Mouse (Mus musculus) liver, embryonic 13.5 days (tissue): Measurements from ENCODE around the gene 2210017I01Rik. TPM values are rescaled to one million over a fixed set of nuclear protein-coding genes. Genes with fewer than 3 reads are reported as not detected.

ENCODE experiments used
- ATAC-seq: fragments of 200-750 bp; cut with Nextera tagmentation; 2 replicates; pipeline ENCODE4 v1.8.0; 2017; ENCODE audit warnings: low read depth, mild to moderate bottlenecking, moderate number of reproducible peaks, moderate library complexity
- DNase-seq: peaks from one replicate; pipeline ENCODE4 v3.0.0; 2022
- H3K27ac ChIP-seq: fragments of 300-500 bp; sonication (generic); 2 replicates; pipeline ENCODE4 v1.5.1; 2015; ENCODE audit warnings: moderate library complexity, mild to moderate bottlenecking, inconsistent platforms
- H3K27me3 ChIP-seq: fragments of 300-500 bp; sonication (generic); 2 replicates; pipeline ENCODE4 v1.6.1; 2015; ENCODE audit warnings: mild to moderate bottlenecking, inconsistent platforms
- H3K36me3 ChIP-seq: fragments of 300-500 bp; sonication (generic); 2 replicates; pipeline ENCODE4 v1.6.1; 2015; ENCODE audit warnings: mild to moderate bottlenecking, inconsistent platforms
- H3K4me1 ChIP-seq: fragments of 300-500 bp; sonication (generic); replicated peaks from 2 replicates; pipeline ENCODE4 v1.6.1; 2015; ENCODE audit warnings: inconsistent platforms
- H3K4me2 ChIP-seq: fragments of 300-500 bp; sonication (generic); 2 replicates; pipeline ENCODE4 v1.6.1; 2015; ENCODE audit warnings: inconsistent platforms, mild to moderate bottlenecking, moderate library complexity
- H3K4me3 ChIP-seq: fragments of 300-500 bp; sonication (generic); replicated peaks from 2 replicates; pipeline ENCODE4 v1.5.1; 2015; ENCODE audit warnings: mild to moderate bottlenecking, inconsistent platforms
- H3K9ac ChIP-seq: fragments of 300-500 bp; sonication (generic); 2 replicates; pipeline ENCODE4 v1.6.1; 2015; ENCODE audit warnings: mild to moderate bottlenecking, inconsistent platforms
- H3K9me3 ChIP-seq: fragments of 300-500 bp; sonication (generic); replicated peaks from 2 replicates; pipeline ENCODE4 v1.6.1; 2016; ENCODE audit warnings: inconsistent platforms
- WGBS: fragments of 180-500 bp; shearing (Covaris S2); methylation state at CpG from one replicate; pipeline ENCODE4 v1.1.7; 2015; ENCODE audit not compliant: insufficient replicate concordance; 5-methylcytosine and 5-hydroxymethylcytosine counted together
- polyA plus RNA-seq: library from polyadenylated mRNA; unstranded; fragments of >200 nt; fragmentation: Nextera tagmentation; extraction: Ambion mirVana; gene quantifications from 2 replicates; pipeline ENCODE4 v1.2.1, GENCODE M21; 2015

The 2210017I01Rik gene
- polyA plus RNA-seq, 1 experiment from 2014 or later, result not detected

- DNase-seq (no peak), ATAC-seq (no peak)
- 38% methylated on average over 1 of the region's 1 CpGs for WGBS
- no peak within 1 kb of the TSS for H3K27ac ChIP-seq
- H3K9ac ChIP-seq, result no peak within 1 kb of the TSS
- H3K4me2 ChIP-seq, result no peak within 1 kb of the TSS
- H3K4me1 ChIP-seq, result no peaks in the 10 kb centered on the region
- H3K36me3 ChIP-seq, result no peaks in the 10 kb centered on the region
- H3K9me3 ChIP-seq, result no peaks in the 10 kb centered on the region
- H3K4me3 ChIP-seq, result no peak within 1 kb of the TSS
- H3K27me3 ChIP-seq, result no peaks in the 10 kb centered on the region
These were observed 18.4 kb downstream of the 2210017I01Rik start, which contains the start of gene Smcp for GRCm38 (mm10) chr3:92588858-92589257. TSS of gene Smcp (minus strand) at chr3:92588997.

GRCm38 (mm10) chr3:92587190-92587589 is 20.1 kb downstream of the 2210017I01Rik start:
- Histone ChIP-seq H3K4me1 (no peaks in the 10 kb centered on the region), H3K9me3 (no peaks in the 10 kb centered on the region), H3K27me3 (no peaks in the 10 kb centered on the region), H3K4me2 (no peak overlapping the region), H3K27ac (no peak overlapping the region), H3K9ac (no peak overlapping the region), H3K4me3 (no peak overlapping the region), H3K36me3 (no peaks in the 10 kb centered on the region)
- no peak for DNase-seq
- no peak for ATAC-seq
- WGBS, result 61% methylated on average over 3 of the region's 3 CpGs

- no peaks in the 10 kb centered on the region for H3K36me3 ChIP-seq
- WGBS, result 57% methylated on average over 1 of the region's 1 CpGs
- no peaks in the 10 kb centered on the region for H3K9me3 ChIP-seq
- no peak for DNase-seq
- no peak overlapping the region for H3K9ac ChIP-seq
- H3K27me3 ChIP-seq, result no peaks in the 10 kb centered on the region
- H3K4me2 ChIP-seq, result no peak overlapping the region
- H3K4me1 ChIP-seq, result no peaks in the 10 kb centered on the region
- no peak overlapping the region for H3K27ac ChIP-seq
- no peak overlapping the region for H3K4me3 ChIP-seq
- ATAC-seq, result no peak
These were observed 22.2 kb downstream of the 2210017I01Rik start for GRCm38 (mm10) chr3:92585055-92585454.

- WGBS, result 57% methylated on average over 3 of the region's 3 CpGs
- ATAC-seq (no peak), DNase-seq (no peak)
- Histone ChIP-seq H3K27ac (no peak overlapping the region), H3K4me1 (no peaks in the 10 kb centered on the region), H3K9me3 (no peaks in the 10 kb centered on the region), H3K27me3 (no peaks in the 10 kb centered on the region), H3K9ac (no peak overlapping the region), H3K4me2 (no peak overlapping the region), H3K36me3 (no peaks in the 10 kb centered on the region), H3K4me3 (no peak overlapping the region)
These were observed 24.0 kb downstream of the 2210017I01Rik start for GRCm38 (mm10) chr3:92583164-92583826.

- H3K36me3 ChIP-seq, result no peaks in the 10 kb centered on the region
- DNase-seq, result no peak
- H3K9ac ChIP-seq, result no peak overlapping the region
- no peak for ATAC-seq
- no peak overlapping the region for H3K4me3 ChIP-seq
- H3K27me3 ChIP-seq, result no peaks in the 10 kb centered on the region
- H3K4me1 ChIP-seq, result no peaks in the 10 kb centered on the region
- 49% methylated on average over 1 of the region's 1 CpGs for WGBS
- no peaks in the 10 kb centered on the region for H3K9me3 ChIP-seq
- no peak overlapping the region for H3K27ac ChIP-seq
- no peak overlapping the region for H3K4me2 ChIP-seq
These were observed 27.8 kb downstream of the 2210017I01Rik start for GRCm38 (mm10) chr3:92579508-92579907.

GRCm38 (mm10) chr3:92578652-92579413 is 28.5 kb downstream of the 2210017I01Rik start:
- Histone ChIP-seq H3K4me2 (no peak overlapping the region), H3K27ac (no peak overlapping the region), H3K27me3 (no peaks in the 10 kb centered on the region), H3K36me3 (no peaks in the 10 kb centered on the region), H3K9me3 (no peaks in the 10 kb centered on the region), H3K4me3 (no peak overlapping the region), H3K4me1 (no peaks in the 10 kb centered on the region), H3K9ac (no peak overlapping the region)
- WGBS, result 49% methylated on average over 4 of the region's 4 CpGs
- ATAC-seq (no peak), DNase-seq (no peak)

GRCm38 (mm10) chr3:92573449-92574041 is 33.7 kb downstream of the 2210017I01Rik start, which contains the start of gene Ivl:
TSS of gene Ivl (minus strand) at chr3:92573735.
- H3K27ac ChIP-seq, result no peak within 1 kb of the TSS
- H3K4me3 ChIP-seq, result no peak within 1 kb of the TSS
- no peaks in the 10 kb centered on the region for H3K36me3 ChIP-seq
- no peak for DNase-seq
- no peak within 1 kb of the TSS for H3K4me2 ChIP-seq
- no peaks in the 10 kb centered on the region for H3K4me1 ChIP-seq
- 39% methylated on average over 1 of the region's 1 CpGs for WGBS
- no peaks in the 10 kb centered on the region for H3K9me3 ChIP-seq
- H3K9ac ChIP-seq, result no peak within 1 kb of the TSS
- H3K27me3 ChIP-seq, result no peaks in the 10 kb centered on the region
- no peak for ATAC-seq

GRCm38 (mm10) chr3:92572514-92573155 is 34.7 kb downstream of the 2210017I01Rik start:
- no peaks in the 10 kb centered on the region for H3K4me1 ChIP-seq
- no peak overlapping the region for H3K27ac ChIP-seq
- no peak overlapping the region for H3K4me3 ChIP-seq
- no peaks in the 10 kb centered on the region for H3K36me3 ChIP-seq
- H3K27me3 ChIP-seq, result no peaks in the 10 kb centered on the region
- no peaks in the 10 kb centered on the region for H3K9me3 ChIP-seq
- no peak overlapping the region for H3K9ac ChIP-seq
- ATAC-seq, result no peak
- DNase-seq, result no peak
- 33% methylated on average over 2 of the region's 2 CpGs for WGBS
- no peak overlapping the region for H3K4me2 ChIP-seq

- no peaks in the 10 kb centered on the region for H3K9me3 ChIP-seq
- no peaks in the 10 kb centered on the region for H3K36me3 ChIP-seq
- H3K27ac ChIP-seq, result no peak overlapping the region
- ATAC-seq, result no peak
- 63% methylated on average over 2 of the region's 2 CpGs for WGBS
- H3K4me2 ChIP-seq, result no peak overlapping the region
- H3K4me3 ChIP-seq, result no peak overlapping the region
- H3K27me3 ChIP-seq, result no peaks in the 10 kb centered on the region
- no peak for DNase-seq
- no peaks in the 10 kb centered on the region for H3K4me1 ChIP-seq
- no peak overlapping the region for H3K9ac ChIP-seq
These were observed 38.5 kb downstream of the 2210017I01Rik start for GRCm38 (mm10) chr3:92568752-92569151.

GRCm38 (mm10) chr3:92565418-92565817 is 41.9 kb downstream of the 2210017I01Rik start:
- H3K27ac ChIP-seq, result no peak overlapping the region
- ATAC-seq (no peak), DNase-seq (no peak)

More at GRCm38 (mm10) chr3:92565418-92565817, 41.9 kb downstream of the 2210017I01Rik start:
- no peak overlapping the region for H3K4me3 ChIP-seq
- no peaks in the 10 kb centered on the region for H3K27me3 ChIP-seq
- no peak overlapping the region for H3K9ac ChIP-seq
- H3K9me3 ChIP-seq, result no peaks in the 10 kb centered on the region
- no peaks in the 10 kb centered on the region for H3K36me3 ChIP-seq
- no peak overlapping the region for H3K4me2 ChIP-seq
- H3K4me1 ChIP-seq, result no peaks in the 10 kb centered on the region
